Mouse (Mus musculus) limb, embryonic 14.5 days (tissue): ENCODE results near the gene Stard13. TPM values are rescaled to one million over a fixed set of nuclear protein-coding genes. Genes with fewer than 3 reads are reported as not detected.

Experiments
- ATAC-seq: fragments of 200-750 bp; cut with Nextera tagmentation; 2 replicates; pipeline ENCODE4 v1.8.0; 2017; ENCODE audit warnings: low read depth, moderate number of reproducible peaks, moderate TSS enrichment; ENCODE audit not compliant: low FRiP score
- DNase-seq: peaks from one replicate; pipeline ENCODE4 v3.0.0-alpha.2; 2015; ENCODE audit warnings: low spot score
- H3K27ac ChIP-seq: fragments of 300-500 bp; sonication (generic); replicated peaks from 2 replicates; pipeline ENCODE4 v1.5.1; 2014; ENCODE audit warnings: low read depth, mild to moderate bottlenecking, low read length, moderate library complexity, mixed read lengths
- H3K27me3 ChIP-seq: fragments of 300-500 bp; sonication (generic); 2 replicates; pipeline ENCODE4 v1.6.1; 2014; ENCODE audit warnings: low read length, mixed read lengths; ENCODE audit not compliant: control insufficient read depth, insufficient read depth
- H3K36me3 ChIP-seq: fragments of 300-500 bp; sonication (generic); 2 replicates; pipeline ENCODE4 v1.6.1; 2014; ENCODE audit warnings: mild to moderate bottlenecking, low read length, moderate library complexity, mixed read lengths; ENCODE audit not compliant: control insufficient read depth, insufficient read depth
- H3K4me1 ChIP-seq: fragments of 300-500 bp; sonication (generic); 2 replicates; pipeline ENCODE4 v1.6.1; 2014; ENCODE audit warnings: antibody characterized with exemption, low read length, mixed read lengths; ENCODE audit not compliant: control insufficient read depth, insufficient read depth
- H3K4me2 ChIP-seq: fragments of 300-500 bp; sonication (generic); replicated peaks from 2 replicates; pipeline ENCODE4 v1.6.1; 2014; ENCODE audit warnings: low read depth, mild to moderate bottlenecking, low read length, moderate library complexity; ENCODE audit not compliant: severe bottlenecking
- H3K4me3 ChIP-seq: fragments of 300-500 bp; sonication (generic); replicated peaks from 2 replicates; pipeline ENCODE4 v1.5.1; 2014; ENCODE audit warnings: low read length
- H3K9ac ChIP-seq: fragments of 300-500 bp; sonication (generic); 2 replicates; pipeline ENCODE4 v1.6.1; 2014; ENCODE audit warnings: mild to moderate bottlenecking, low read depth, low read length, moderate library complexity; ENCODE audit not compliant: severe bottlenecking
- H3K9me3 ChIP-seq: fragments of 300-500 bp; sonication (generic); 2 replicates; pipeline ENCODE4 v1.6.1; 2016; ENCODE audit warnings: low read length; ENCODE audit not compliant: control insufficient read depth
- POLR2A ChIP-seq: fragments of 200-500 bp; IDR thresholded peaks from 2 replicates; pipeline ENCODE4 v1.8.0; 2012; ENCODE audit warnings: inconsistent platforms, mild to moderate bottlenecking, moderate library complexity, borderline replicate concordance; ENCODE audit not compliant: insufficient read depth, insufficient read length; ENCODE audit errors: extremely low read depth
- WGBS: fragments of 180-500 bp; shearing (Covaris S2); extraction: QIAGEN DNeasy Blood & Tissue Kit; methylation state at CpG from one replicate; pipeline ENCODE4 v1.1.7; 2014; 5-methylcytosine and 5-hydroxymethylcytosine counted together
- polyA plus RNA-seq, 2 experiments: library from polyadenylated mRNA; depleted of rRNA in 1 of 2; stranded (reverse) in 1 of 2; unstranded in 1 of 2; fragments of >200 nt; fragmentation: Nextera tagmentation in 1 of 2; extraction: Ambion mirVana in 1 of 2; gene quantifications; 2 replicates each; pipeline versions ENCODE4 v1.2.1 to v1.2.3; 2012 to 2014

The Stard13 gene
- polyA plus RNA-seq, 2 experiments, result 9.0 to 17.5 TPM

DNA sequence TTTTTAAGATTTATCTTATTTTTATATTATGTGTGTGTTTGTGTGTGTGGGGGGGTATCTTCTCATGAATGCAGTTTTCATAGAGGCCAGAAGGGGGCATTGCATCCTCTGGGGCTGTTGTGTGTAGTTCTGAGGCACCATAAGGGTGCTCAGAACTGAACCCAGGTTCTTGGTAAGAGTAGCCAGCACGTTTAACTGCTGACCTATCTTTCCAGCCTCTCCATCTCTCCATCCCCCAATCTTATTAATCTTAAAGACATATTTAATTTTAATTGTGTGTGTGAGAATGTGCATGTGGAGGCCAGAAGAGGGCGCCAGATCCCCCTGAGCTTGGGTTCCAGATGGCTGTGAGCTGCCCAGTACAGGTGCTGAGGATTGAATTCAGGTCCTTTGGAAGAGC lies 131.4 kb downstream of the Stard13 start:
- TF ChIP-seq POLR2A, result no peak
- Histone ChIP-seq H3K9me3 (no peaks in the 10 kb centered on the region), H3K9ac (no peak overlapping the region), H3K27me3 (no peaks in the 10 kb centered on the region), H3K27ac (no peak overlapping the region), H3K4me1 (0 out of 2 replicates have a peak, but pooled peaks cover 1% of the 10 kb centered on the region), H3K4me2 (no peak overlapping the region), H3K36me3 (no peaks in the 10 kb centered on the region), H3K4me3 (no peak overlapping the region)
- ATAC-seq (no peak), DNase-seq (no peak)
- WGBS, result 35% methylated on average over 2 of the region's 2 CpGs

GRCm38 (mm10) chr5:151096012-151096411 lies 137.6 kb downstream of the Stard13 start:
- no peak for TF ChIP-seq POLR2A
- DNase-seq (no peak), ATAC-seq (no peak)
- WGBS, result 83% methylated on average over 6 of the region's 6 CpGs
- peaks cover 8% of the 10 kb centered on the region; the same call in 1 of the 2 replicates for H3K4me1 ChIP-seq
- no peaks in the 10 kb centered on the region for H3K27me3 ChIP-seq
- 0 out of 2 replicates have a peak, but pooled peaks cover 7% of the 10 kb centered on the region for H3K36me3 ChIP-seq
- no peak overlapping the region for H3K4me3 ChIP-seq
- no peak overlapping the region for H3K4me2 ChIP-seq
- no peaks in the 10 kb centered on the region for H3K9me3 ChIP-seq
- no peak overlapping the region for H3K9ac ChIP-seq
- H3K27ac ChIP-seq, result no peak overlapping the region

- Histone ChIP-seq H3K4me1 (peaks cover 8% of the 10 kb centered on the region; the same call in 1 of the 2 replicates), H3K27me3 (no peaks in the 10 kb centered on the region), H3K27ac (no peak overlapping the region), H3K4me3 (no peak overlapping the region), H3K9me3 (no peaks in the 10 kb centered on the region), H3K4me2 (no peak overlapping the region), H3K36me3 (0 out of 2 replicates have a peak, but pooled peaks cover 7% of the 10 kb centered on the region), H3K9ac (no peak overlapping the region)
- 70% methylated on average over 3 of the region's 3 CpGs for WGBS
- DNase-seq (no peak), ATAC-seq (no peak)
- no peak for TF ChIP-seq POLR2A
Measured at GRCm38 (mm10) chr5:151092886-151093665, 140.6 kb downstream of the Stard13 start.

DNA sequence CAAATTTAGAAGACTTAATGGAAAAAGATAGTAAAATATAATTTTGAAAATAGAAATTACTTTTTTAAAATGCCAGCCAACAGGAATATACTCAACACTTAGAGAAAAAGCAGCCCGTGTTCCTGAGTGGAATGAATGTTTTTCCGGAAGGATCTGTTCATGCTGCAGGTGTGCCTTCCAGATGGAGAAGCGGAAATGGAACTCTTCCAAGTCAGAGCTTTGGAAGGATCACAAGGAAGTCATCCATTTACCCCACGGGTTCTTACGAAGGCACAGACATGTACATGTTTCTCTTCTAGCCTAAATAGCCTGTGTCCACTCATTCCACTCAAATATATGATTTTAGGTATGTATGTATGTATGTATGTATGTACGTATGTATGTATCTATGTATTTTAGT lies 142.6 kb downstream of the Stard13 start:
- ATAC-seq, result no peak
- Histone ChIP-seq H3K4me1 (peaks cover 6% of the 10 kb centered on the region), H3K9ac (no peak overlapping the region), H3K36me3 (0 out of 2 replicates have a peak, but pooled peaks cover 7% of the 10 kb centered on the region), H3K4me2 (no peak overlapping the region), H3K27me3 (no peaks in the 10 kb centered on the region), H3K4me3 (no peak overlapping the region), H3K9me3 (no peaks in the 10 kb centered on the region), H3K27ac (no peak overlapping the region)
- TF ChIP-seq POLR2A, result no peak
- WGBS, result 82% methylated on average over 6 of the region's 6 CpGs
- no peak for DNase-seq

DNA sequence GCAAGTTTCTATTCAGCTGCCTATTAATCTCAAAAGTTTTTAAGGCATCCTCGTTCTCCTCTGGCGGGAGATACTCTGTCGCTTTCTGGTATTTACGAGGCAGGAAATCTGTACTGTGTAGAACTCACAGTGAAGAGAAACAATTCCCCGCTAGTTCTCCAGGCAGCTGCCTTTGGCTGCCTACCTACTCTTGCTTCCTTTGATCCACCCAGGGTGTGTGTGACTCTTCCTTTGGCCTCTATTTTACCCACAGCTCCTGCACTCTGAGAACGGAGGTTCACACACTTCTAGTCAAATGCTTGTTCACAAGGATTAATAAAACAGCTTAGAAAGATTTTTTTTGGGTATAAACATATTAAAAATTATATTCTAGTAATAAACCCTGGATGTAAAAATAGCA lies 144.4 kb downstream of the Stard13 start:
- Histone ChIP-seq H3K27me3 (no peaks in the 10 kb centered on the region), H3K9ac (no peak overlapping the region), H3K9me3 (no peaks in the 10 kb centered on the region), H3K4me2 (no peak overlapping the region), H3K4me1 (peaks cover 4% of the 10 kb centered on the region; the same call in 1 of the 2 replicates), H3K27ac (no peak overlapping the region), H3K36me3 (0 out of 2 replicates have a peak, but pooled peaks cover 7% of the 10 kb centered on the region), H3K4me3 (no peak overlapping the region)
- WGBS, result 20% methylated on average over 6 of the region's 6 CpGs
- DNase-seq, result no peak
- ATAC-seq, result no peak
- no peak for TF ChIP-seq POLR2A
